Mouse (Mus musculus) right cerebral cortex, postnatal 10 days (tissue): ENCODE measurements at regions not wholly inside any gene's neighbourhood (a gene's known extent, or its start where the extent isn't known, plus 50 kb on each side); places are given as distances from the start of the nearest gene placed in this dataset.
A peak's percentile ranks its signal among the peaks of the same experiment; 100 is the strongest.
"Not testable (repeated sequence)": the region's sequence is repeated elsewhere in the genome, so short reads cannot be mapped to it uniquely, and the experiment has no call there.

Experiments
- DNase-seq, 2 experiments: peaks; one replicate each; pipeline ENCODE4 v3.0.0; 2021; ENCODE audit warnings: low spot score in 2 of 2

DNA sequence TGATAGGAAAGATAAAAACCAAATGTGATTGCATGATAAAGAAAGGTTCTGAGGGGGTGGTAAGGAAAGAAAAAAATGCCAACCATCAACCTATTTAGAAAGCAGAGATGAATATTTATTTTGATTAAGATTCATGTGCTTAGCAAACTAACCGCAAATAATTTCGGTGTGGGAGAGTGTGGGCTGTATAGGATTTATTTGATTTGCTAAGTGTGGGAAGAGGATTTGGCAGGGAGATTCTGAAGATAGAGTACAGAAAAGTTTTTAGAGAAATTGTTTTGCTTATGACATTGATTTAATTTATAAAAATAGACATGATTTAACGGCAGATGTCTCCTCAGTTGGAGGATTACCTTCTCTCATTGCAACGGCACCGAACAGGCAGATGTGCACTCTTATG is 250.3 kb downstream of the Pros1 start:
- no peak for DNase-seq

- no peak for DNase-seq
Observed at GRCm38 (mm10) chr16:63104938-63105714, 251.0 kb downstream of the Pros1 start.

DNA sequence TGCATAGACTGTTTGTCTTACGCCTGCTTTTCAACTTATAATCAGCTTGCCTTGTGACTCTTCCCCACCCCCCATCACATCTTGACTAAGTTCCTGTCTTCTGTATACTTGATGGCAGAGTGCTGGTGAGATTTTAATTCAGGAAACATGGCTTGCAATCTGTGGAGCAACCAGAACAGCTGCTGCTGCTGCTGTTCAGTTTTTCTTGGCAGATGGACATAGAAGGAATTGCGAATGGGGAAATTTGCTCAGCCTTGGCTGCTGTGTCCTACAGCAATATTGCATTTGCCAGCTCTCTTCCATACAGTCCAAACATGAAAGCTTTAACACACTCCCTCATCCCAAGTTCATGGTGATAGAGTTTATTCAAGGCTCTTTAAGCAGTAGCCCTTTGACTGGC is 262.3 kb downstream of the Pros1 start:
- peak; percentile 59 to 83 for DNase-seq

- DNase-seq: no peak
Observed at GRCm38 (mm10) chr16:63118721-63119120, 264.6 kb downstream of the Pros1 start.

DNA sequence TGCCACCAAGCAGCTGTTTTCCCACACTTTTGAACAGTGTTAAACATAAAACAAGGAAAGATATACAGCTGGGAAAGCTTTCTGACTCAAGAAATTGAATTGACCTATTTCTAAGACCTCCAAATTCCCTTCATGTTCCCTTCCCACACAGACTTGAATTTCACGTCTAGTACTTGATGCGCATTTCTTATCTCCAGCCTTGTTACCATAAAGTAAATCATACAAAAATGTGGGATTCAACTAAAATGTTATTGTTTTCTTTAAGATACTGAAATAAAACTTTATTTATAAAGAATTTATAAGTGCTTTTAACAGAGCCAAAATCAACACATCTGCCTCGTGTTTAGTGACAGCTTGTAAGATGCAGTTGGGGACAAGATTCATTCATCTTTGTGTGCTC is 289.7 kb downstream of the Pros1 start:
- DNase-seq: no peak

- DNase-seq: no peak
Observed at GRCm38 (mm10) chr16:63155300-63155821, 301.3 kb downstream of the Pros1 start.

DNA sequence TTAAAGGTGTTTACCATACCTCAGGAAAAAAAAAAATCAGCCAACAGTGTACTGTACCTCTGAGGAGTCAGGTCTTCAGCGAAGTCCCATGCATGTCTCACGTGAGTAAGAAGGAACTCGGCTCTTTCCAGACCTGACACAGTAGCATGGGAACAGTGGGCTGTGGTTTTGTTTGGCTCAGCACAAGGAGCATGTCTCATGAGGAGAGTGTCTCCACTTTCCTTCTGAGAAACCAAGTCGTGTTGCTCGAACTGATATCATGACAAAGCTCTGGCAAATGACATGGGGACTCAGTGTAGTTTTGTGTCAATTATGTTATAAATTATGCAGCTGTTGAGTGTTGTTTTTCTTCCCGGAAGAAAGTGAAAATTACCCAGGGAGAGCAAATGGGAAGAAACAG is 316.0 kb downstream of the Pros1 start:
- no peak for DNase-seq

- peak; percentile 53 to 58 for DNase-seq
Observed at GRCm38 (mm10) chr16:63179228-63179627, 325.1 kb downstream of the Pros1 start.

GRCm38 (mm10) chr16:63191181-63191580 is 337.1 kb downstream of the Pros1 start:
- DNase-seq: no peak

- DNase-seq: no peak
Observed at GRCm38 (mm10) chr16:63191623-63192022, 337.5 kb downstream of the Pros1 start.

DNA sequence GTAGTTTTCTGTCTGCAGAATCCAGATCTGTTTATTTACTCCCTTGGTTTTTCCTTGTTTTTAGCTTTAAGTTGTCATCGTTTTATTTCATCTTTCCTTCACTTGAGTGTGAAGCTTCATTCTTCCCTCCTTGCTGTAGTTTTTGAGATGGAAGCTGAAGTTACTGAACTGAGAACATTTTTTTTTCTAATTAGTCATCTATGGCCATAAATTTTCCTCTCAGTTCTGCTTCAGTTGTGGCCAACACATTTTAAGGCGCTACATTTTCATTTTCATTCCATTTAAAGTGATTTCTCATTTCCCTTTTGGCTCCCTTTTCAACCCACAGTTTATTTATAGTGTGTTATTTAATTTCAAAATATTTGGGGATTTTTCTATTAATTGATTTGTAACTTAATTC is 340.5 kb downstream of the Pros1 start:
- DNase-seq: no peak

GRCm38 (mm10) chr16:63213471-63213870 is 359.4 kb downstream of the Pros1 start:
- not testable (repeated sequence) for DNase-seq

- DNase-seq: peak; percentile 23 to 42
Observed at GRCm38 (mm10) chr16:63220228-63220879, 366.2 kb downstream of the Pros1 start.

- no peak for DNase-seq
Observed at GRCm38 (mm10) chr16:63224608-63225007, 370.5 kb downstream of the Pros1 start.

DNA sequence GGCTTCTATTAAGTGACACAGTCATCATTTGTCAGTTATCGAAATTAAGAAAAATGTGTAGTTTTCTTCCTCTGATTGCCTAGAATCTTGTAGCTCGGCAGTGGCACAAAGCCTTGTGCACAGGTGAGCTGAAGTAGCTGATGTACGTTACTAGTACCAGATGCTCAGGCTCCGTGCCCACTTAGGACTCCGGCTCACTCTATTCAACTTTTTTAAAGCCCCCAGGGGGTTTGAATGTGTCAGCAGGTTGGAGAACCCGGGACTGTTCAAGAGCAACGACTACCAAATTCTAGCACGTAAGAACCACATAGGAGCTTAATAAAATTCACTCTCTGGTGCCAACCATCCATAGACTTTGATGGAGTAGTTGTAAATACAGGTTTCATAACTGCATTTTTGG is 371.0 kb downstream of the Pros1 start:
- DNase-seq: no peak

GRCm38 (mm10) chr16:63229135-63229534 is 375.0 kb downstream of the Pros1 start:
- peak; percentile 23 to 27 for DNase-seq

GRCm38 (mm10) chr16:63229567-63229966 is 375.5 kb downstream of the Pros1 start:
- DNase-seq: no peak

GRCm38 (mm10) chr16:63270173-63270572 is 416.1 kb downstream of the Pros1 start:
- DNase-seq: no peak

DNA sequence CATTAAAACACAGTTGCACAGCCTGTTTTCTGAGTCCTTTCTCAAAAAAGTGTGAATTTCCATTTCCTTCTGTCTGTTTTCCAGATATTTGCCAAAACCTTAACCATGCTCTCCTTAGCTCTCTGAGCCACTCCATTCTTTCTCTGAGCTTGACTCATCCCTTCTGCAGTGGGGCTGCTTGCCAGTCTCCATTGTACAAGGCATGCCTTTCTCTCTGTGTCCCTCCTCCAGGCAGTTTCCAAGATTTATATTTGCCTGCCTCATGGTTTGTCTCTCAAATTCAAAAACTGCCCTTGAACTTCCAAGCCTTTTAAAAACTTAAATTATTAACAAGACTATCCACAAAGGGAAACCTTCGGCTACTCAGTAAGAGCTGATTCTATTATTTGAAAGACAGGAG is 423.4 kb downstream of the Pros1 start:
- no peak for DNase-seq

DNA sequence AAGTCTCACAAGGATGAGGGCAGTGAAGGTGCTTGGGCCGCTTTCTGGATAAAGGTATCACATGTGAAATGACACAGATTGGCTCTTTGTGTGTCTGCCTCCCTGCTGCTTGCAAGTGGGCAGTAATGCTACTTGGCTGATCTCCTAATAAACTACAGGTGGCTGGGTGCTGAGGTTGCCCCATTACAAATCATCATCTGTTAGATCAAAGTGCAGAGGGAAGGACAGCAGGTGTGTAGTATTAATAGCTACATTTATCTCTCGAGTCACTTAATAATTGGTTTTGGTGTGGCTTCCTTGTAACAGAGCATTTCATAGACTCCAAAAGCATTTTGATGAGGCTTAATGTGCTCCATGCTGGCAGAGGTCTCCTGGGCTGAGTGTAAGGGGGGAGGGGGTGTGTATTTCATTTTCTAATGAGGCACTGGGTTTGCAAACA is 424.2 kb downstream of the Pros1 start:
- DNase-seq: no peak

DNA sequence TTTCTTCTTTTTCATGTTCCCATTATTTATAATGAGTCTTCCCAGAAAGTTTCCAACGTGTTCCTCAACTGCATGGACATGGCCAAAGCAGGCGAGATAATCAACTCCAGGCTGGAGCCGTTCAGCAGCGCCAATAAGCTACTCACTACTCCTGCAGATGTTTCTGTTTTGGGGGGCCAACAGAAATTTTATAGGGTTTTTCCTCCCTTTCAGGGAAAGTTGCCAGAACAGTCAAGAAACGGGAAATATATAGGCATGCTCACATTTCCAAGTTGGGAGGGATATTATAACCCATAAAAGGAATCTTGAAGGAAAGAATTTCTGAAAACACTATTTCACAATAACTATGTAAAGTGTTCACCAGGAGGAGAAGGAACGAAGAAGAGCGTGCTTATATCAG is 433.5 kb downstream of the Pros1 start:
- no peak for DNase-seq

DNA sequence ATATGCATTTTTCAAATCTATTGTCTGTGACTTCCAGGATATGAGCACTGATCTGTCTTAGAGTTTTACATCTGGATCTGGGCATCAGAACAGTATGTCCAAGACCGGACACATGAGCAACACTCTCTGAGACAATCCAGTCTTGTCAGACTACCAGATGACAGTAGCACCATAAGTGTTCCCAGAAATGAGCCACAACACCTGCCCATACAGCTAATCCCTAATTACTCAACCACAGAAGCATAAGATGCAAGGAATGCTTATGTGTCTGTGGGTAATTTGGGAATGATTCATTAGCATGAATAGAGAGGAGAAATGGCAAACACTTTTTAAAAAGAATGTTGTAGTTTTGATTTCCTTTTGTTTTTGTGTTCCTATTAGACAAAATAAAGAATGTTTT is 457.6 kb downstream of the Pros1 start:
- no peak for DNase-seq

- DNase-seq: no peak
Observed at GRCm38 (mm10) chr16:63313544-63313943, 459.4 kb downstream of the Pros1 start.
